Mouse (Mus musculus) heart, embryonic 15.5 days (tissue): ENCODE data around the gene Limk2. TPM values are rescaled to one million over a fixed set of nuclear protein-coding genes. Genes with fewer than 3 reads are reported as not detected.

Experiments used
- ATAC-seq: fragments of 200-750 bp; cut with Nextera tagmentation; replicated peaks from 2 replicates; pipeline ENCODE4 v1.8.0; 2017; ENCODE audit warnings: low read depth, moderate TSS enrichment; ENCODE audit not compliant: insufficient number of reproducible peaks, insufficient read depth, low FRiP score
- H3K27ac ChIP-seq: fragments of 300-500 bp; sonication (generic); 2 replicates; pipeline ENCODE4 v1.5.1; 2015; ENCODE audit warnings: mild to moderate bottlenecking, inconsistent platforms
- H3K27me3 ChIP-seq: fragments of 300-500 bp; sonication (generic); 2 replicates; pipeline ENCODE4 v1.6.1; 2015; ENCODE audit warnings: inconsistent platforms
- H3K36me3 ChIP-seq: fragments of 300-500 bp; sonication (generic); 2 replicates; pipeline ENCODE4 v1.6.1; 2015; ENCODE audit warnings: mild to moderate bottlenecking, inconsistent platforms
- H3K4me1 ChIP-seq: fragments of 300-500 bp; sonication (generic); replicated peaks from 2 replicates; pipeline ENCODE4 v1.6.1; 2015; ENCODE audit warnings: inconsistent platforms
- H3K4me2 ChIP-seq: fragments of 300-500 bp; sonication (generic); 2 replicates; pipeline ENCODE4 v1.6.1; 2015; ENCODE audit warnings: inconsistent platforms, mild to moderate bottlenecking, moderate library complexity
- H3K4me3 ChIP-seq: fragments of 300-500 bp; sonication (generic); 2 replicates; pipeline ENCODE4 v1.5.1; 2015; ENCODE audit warnings: mild to moderate bottlenecking, inconsistent platforms
- H3K9ac ChIP-seq: fragments of 300-500 bp; sonication (generic); 2 replicates; pipeline ENCODE4 v1.6.1; 2015; ENCODE audit warnings: mild to moderate bottlenecking, inconsistent platforms
- H3K9me3 ChIP-seq: fragments of 300-500 bp; sonication (generic); replicated peaks from 2 replicates; pipeline ENCODE4 v1.6.1; 2016; ENCODE audit warnings: inconsistent platforms
- WGBS: fragments of 180-500 bp; shearing (Covaris S2); methylation state at CpG from one replicate; pipeline ENCODE4 v1.1.7; 2015; ENCODE audit warnings: mixed read lengths; 5-methylcytosine and 5-hydroxymethylcytosine counted together
- polyA plus RNA-seq: library from polyadenylated mRNA; unstranded; fragments of >200 nt; fragmentation: Nextera tagmentation; extraction: Ambion mirVana; gene quantifications from 2 replicates; pipeline ENCODE4 v1.2.1, GENCODE M21; 2015

The Limk2 gene
- polyA plus RNA-seq, 1 experiment from 2014 or later = 42.3 TPM

DNA sequence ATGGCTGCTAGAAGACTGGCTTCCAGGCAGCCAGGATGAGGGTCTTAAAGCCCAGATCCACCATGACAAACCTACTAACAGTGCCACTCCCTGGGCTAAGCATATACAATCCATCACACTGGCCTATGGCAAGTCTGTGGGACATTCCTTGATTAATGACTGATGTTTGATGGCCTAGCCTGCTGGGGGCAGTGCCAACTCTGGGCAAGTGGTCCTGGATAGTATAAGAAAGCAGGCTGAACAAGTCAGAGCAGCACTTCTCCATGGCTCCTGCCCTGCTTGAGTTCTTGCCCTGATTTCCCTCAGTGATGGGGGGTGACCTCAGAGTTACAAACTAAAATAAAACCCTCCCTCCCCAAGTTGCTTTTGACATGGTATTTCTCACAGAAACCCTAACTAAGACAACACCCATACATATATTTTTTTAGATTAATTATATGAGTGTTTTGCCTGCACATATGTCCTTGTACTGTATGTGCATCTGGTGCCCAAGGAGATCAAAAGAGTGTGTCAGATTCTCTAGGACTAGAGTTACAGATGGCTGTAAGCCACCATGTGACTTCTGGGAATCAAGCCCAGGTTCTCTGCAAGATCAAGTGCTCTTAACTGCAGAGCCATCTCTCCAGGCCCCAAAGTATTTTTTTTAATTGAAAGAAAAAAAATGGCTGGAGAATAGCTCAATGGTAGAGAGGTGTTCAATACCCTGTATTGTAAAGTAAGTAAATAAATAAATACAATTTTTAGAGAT is 32.9 kb upstream of the Limk2 start:
- H3K27ac ChIP-seq = peak overlapping the region; percentile 70
- no peak overlapping the region for H3K4me2 ChIP-seq
- no peaks in the 10 kb centered on the region for H3K9me3 ChIP-seq
- no peak overlapping the region for H3K4me3 ChIP-seq
- H3K36me3 ChIP-seq = no peaks in the 10 kb centered on the region
- peak; percentile 43; the same call in 1 of the 2 replicates for ATAC-seq
- H3K9ac ChIP-seq = no peak overlapping the region
- H3K4me1 ChIP-seq = peaks cover 26% of the 10 kb centered on the region
- H3K27me3 ChIP-seq = no peaks in the 10 kb centered on the region

DNA sequence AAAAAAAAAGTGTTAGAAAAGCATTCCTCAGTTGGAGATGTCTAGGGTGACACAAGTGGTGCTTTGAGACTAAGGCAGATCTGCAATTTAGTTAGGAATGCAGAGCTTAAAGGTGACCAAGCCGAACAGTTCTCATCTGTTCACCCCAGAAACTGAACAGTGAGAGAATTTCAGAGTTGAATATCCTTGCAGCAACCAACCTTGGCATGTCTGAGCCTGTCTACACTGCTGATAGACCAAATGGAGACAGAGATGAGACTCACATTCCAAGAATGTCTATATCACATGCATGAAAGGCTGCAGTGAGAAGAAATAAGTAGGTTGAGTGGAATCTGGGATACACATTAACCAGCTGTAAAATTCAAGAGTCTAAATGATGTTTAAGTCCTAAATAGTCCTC is 28.6 kb upstream of the Limk2 start:
- H3K9me3 ChIP-seq = no peaks in the 10 kb centered on the region
- WGBS = 86% methylated on average over 1 of the region's 1 CpGs

DNA sequence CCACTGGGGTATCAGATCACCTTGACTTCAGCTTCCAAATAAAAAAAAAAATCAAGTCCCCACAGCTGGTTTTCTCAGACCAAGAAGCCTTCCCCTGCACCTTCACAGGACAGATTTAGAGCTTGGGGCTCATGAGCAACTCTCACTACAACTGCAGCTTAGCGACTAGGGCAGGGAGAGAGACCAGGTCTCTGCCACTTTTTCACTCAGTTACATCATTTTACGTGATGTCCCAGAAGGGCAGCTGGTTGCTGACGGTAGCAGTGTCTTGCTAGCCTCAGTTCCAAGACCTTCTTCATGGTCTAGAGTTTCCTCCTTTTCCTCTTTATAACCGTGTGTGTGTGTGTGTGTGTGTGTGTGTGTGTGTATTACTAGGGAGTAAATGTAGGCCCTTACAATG is 24.8 kb upstream of the Limk2 start:
- H3K27ac ChIP-seq = no peak overlapping the region
- ATAC-seq = no peak
- no peak overlapping the region for H3K4me2 ChIP-seq
- no peaks in the 10 kb centered on the region for H3K27me3 ChIP-seq
- 67% methylated on average over 4 of the region's 4 CpGs for WGBS
- H3K36me3 ChIP-seq = no peaks in the 10 kb centered on the region; the same call in 1 of the 2 replicates
- H3K4me3 ChIP-seq = no peak overlapping the region
- peaks cover 4% of the 10 kb centered on the region; the same call in 1 of the 2 replicates for H3K4me1 ChIP-seq
- no peaks in the 10 kb centered on the region for H3K9me3 ChIP-seq
- H3K9ac ChIP-seq = no peak overlapping the region

More for the DNA sequence above, 28.6 kb upstream of the Limk2 start:
- no peaks in the 10 kb centered on the region for H3K36me3 ChIP-seq
- H3K4me3 ChIP-seq = no peak overlapping the region
- ATAC-seq = no peak
- H3K27ac ChIP-seq = no peak overlapping the region
- no peak overlapping the region for H3K9ac ChIP-seq
- peaks cover 13% of the 10 kb centered on the region for H3K4me1 ChIP-seq
- no peak overlapping the region for H3K4me2 ChIP-seq
- no peaks in the 10 kb centered on the region for H3K27me3 ChIP-seq

DNA sequence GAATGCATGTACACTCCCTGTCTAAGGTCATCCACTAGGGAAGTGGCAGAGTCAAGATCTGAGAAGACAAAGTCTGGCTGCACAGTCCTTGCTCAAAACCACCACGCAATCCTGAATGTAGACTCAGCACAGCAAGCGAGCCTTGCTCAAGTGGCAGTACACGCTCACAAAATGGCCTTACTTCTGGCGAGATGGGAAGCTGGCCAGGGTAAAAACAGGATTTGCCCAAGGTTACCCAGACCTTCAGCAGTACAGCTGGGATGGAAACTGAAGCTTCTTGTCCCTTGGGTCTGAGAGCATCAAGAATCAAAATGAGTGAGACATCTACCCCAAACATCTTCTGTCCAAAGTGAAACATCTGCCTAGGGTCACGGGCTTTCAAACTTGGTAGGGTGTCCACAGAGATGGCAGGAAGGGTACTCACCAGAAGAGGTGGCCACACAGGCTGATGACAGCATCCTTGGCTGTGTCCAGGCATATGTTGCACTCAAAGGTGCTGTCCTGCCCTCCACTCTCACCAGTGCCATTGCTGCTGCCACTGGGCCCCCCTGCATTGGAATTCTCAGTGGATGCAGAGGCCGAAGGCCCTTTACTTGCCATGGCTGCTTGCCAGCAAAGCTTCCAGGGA is 23.1 kb upstream of the Limk2 start:
- Histone ChIP-seq H3K27ac (no peak overlapping the region), H3K4me3 (no peak overlapping the region), H3K27me3 (no peaks in the 10 kb centered on the region), H3K9ac (no peak overlapping the region), H3K9me3 (no peaks in the 10 kb centered on the region), H3K36me3 (no peaks in the 10 kb centered on the region; the same call in 1 of the 2 replicates), H3K4me1 (peaks cover 4% of the 10 kb centered on the region; the same call in 1 of the 2 replicates), H3K4me2 (no peak overlapping the region)
- no peak for ATAC-seq
- 74% methylated on average over 6 of the region's 6 CpGs for WGBS

DNA sequence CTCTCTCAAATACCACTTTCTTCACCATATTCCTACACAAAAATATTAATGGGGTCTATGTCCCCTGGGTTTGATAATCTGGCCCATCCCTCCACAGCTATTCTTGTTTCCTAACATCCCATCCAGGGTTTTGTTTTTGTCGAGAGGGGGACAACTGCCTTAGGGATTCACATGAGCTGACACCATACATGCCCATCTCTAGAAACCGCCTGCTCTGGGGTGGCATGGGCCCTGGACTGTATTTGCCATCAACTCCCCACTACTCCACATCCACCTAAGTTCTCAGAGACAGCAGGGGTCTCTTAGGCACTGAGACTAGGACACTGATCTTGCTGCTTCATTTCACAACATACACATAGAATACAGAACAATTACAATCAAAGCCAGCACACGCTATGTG is 22.5 kb upstream of the Limk2 start:
- Histone ChIP-seq H3K27ac (no peak overlapping the region), H3K27me3 (no peaks in the 10 kb centered on the region), H3K4me2 (no peak overlapping the region), H3K4me1 (peaks cover 4% of the 10 kb centered on the region; the same call in 1 of the 2 replicates), H3K9ac (no peak overlapping the region), H3K4me3 (no peak overlapping the region), H3K36me3 (no peaks in the 10 kb centered on the region; the same call in 1 of the 2 replicates), H3K9me3 (no peaks in the 10 kb centered on the region)
- ATAC-seq = no peak
- WGBS = 93% methylated on average over 3 of the region's 3 CpGs

DNA sequence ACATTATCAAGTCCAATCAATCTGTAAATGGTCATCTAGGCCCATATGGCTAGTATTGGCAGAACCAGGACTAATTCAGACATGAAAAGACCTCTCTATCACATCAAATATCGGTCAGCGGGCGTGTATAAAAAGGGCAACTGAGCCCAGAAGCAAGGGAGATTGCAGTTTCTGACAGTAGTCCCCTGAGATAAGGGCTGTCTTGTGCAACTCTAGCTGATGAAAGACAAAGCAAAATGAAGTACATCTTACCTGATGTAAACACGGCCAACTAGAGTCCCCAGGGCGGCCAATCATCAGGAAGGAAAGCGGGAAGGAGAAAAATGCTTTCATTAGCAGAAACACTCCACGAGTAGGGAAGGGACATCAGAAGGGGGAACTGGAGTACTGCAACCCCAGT is 19.6 kb upstream of the Limk2 start:
- Histone ChIP-seq H3K27me3 (no peaks in the 10 kb centered on the region), H3K36me3 (peaks cover 20% of the 10 kb centered on the region), H3K4me3 (no peak overlapping the region), H3K27ac (no peak overlapping the region), H3K4me2 (no peak overlapping the region), H3K9me3 (no peaks in the 10 kb centered on the region), H3K4me1 (peaks cover 4% of the 10 kb centered on the region; the same call in 1 of the 2 replicates), H3K9ac (no peak overlapping the region)
- 82% methylated on average over 7 of the region's 7 CpGs for WGBS
- no peak for ATAC-seq

DNA sequence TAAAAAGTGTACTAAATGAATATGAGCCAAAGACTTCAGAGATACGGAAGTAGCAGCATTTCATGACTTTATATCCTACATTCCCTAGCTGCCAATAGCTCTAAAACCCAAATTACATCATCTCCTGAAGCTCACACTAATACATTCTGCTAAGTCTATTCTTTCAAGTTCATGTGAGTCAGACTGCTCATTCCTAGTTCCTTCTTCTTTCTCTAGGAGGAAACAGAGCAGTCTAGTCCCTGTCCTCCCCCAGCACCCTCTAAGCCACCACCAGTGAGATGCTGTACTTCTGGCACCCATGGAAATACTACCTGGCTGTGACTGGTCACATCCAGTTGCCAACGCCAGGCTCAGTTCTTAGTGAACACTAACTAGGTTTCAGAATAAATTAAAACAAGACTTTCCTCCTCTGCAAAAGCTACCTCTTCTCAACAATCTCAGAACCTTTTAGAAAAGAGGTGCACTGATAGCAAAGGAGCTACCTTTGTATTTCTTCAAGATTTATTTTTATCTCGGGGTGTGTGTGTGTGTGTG is 18.8 kb upstream of the Limk2 start:
- peaks cover 4% of the 10 kb centered on the region; the same call in 1 of the 2 replicates for H3K4me1 ChIP-seq
- peaks cover 25% of the 10 kb centered on the region for H3K36me3 ChIP-seq
- 75% methylated on average over 3 of the region's 3 CpGs for WGBS
- no peak overlapping the region for H3K9ac ChIP-seq
- no peak for ATAC-seq
- H3K4me3 ChIP-seq = no peak overlapping the region
- no peak overlapping the region for H3K27ac ChIP-seq
- H3K27me3 ChIP-seq = no peaks in the 10 kb centered on the region
- H3K9me3 ChIP-seq = no peaks in the 10 kb centered on the region
- no peak overlapping the region for H3K4me2 ChIP-seq

DNA sequence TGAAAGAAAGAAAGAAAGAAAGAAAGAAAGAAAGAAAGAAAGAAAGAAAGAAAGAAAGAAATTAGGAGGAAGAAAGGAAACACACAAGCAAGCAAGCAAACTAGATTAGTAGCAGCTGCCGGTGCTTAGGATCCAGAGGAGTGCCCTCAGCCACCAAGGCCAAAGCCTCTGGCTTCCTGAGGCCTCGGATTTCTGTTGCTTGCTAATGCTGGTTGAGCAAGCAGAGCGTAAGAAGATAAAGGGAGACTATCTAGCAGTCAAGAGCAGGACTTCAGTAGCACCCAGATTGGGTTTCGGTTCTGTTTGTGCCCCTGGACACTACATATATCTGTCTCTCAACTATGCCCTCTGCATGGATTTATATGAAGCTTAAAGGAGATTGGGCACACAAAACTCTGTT is 13.3 kb upstream of the Limk2 start:
- ATAC-seq = no peak
- Histone ChIP-seq H3K9ac (no peak overlapping the region), H3K4me1 (peaks cover 2% of the 10 kb centered on the region; the same call in 1 of the 2 replicates), H3K27ac (no peak overlapping the region), H3K9me3 (no peaks in the 10 kb centered on the region), H3K4me2 (no peak overlapping the region), H3K4me3 (no peak overlapping the region), H3K36me3 (peaks cover 45% of the 10 kb centered on the region), H3K27me3 (no peaks in the 10 kb centered on the region)
- WGBS = 74% methylated on average over 4 of the region's 4 CpGs

DNA sequence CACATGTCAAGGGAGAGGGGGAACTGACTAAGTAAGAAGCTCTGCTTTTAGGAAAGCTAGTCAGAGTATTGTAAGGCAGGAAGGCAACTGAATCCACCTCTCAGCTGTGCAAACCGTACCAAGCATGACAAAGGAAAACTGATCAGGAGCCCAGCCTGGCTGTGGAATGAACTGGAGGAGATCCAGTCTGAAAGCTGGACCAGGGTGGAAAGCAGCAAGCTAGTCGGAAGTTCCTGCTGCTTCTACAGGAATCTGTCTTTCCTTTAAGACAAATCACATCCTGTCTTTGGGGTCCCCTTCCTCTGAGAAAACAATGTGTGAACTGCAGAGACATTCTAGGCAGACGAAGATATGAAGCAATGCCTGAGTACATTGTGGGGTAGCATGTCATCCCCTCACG is 9.8 kb upstream of the Limk2 start:
- peaks cover 50% of the 10 kb centered on the region for H3K36me3 ChIP-seq
- no peaks in the 10 kb centered on the region for H3K27me3 ChIP-seq
- H3K27ac ChIP-seq = peak overlapping the region; percentile 75
- H3K4me2 ChIP-seq = no peak overlapping the region
- peaks cover 2% of the 10 kb centered on the region; the same call in 1 of the 2 replicates for H3K4me1 ChIP-seq
- H3K9me3 ChIP-seq = no peaks in the 10 kb centered on the region
- 63% methylated on average over 4 of the region's 4 CpGs for WGBS
- no peak overlapping the region for H3K9ac ChIP-seq
- H3K4me3 ChIP-seq = no peak overlapping the region
- 0 out of 2 replicates have a peak, but pooled peaks have one; percentile 22 for ATAC-seq

DNA sequence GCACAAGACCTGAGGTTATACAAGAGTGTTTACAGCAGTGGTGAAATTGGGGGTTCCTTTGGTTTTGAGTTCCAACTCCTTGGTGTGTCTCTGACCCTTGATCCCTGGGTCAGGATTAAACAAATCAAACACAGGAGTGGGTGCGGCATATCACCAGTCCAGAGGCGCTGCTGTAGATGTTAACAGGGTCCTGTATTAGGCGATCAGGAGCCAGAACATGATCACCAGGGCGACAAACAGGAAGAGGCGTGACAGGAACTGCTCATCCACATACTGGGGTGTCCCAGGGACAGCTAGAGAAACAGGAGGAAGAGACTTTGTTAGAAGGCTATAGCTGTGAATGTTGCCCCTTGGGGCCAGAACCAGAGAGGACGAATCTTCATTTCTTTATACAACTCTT is 8.8 kb upstream of the Limk2 start:
- no peaks in the 10 kb centered on the region for H3K9me3 ChIP-seq
- no peaks in the 10 kb centered on the region for H3K27me3 ChIP-seq
- H3K4me2 ChIP-seq = no peak overlapping the region
- ATAC-seq = no peak
- WGBS = 74% methylated on average over 6 of the region's 6 CpGs
- no peak overlapping the region for H3K27ac ChIP-seq
- H3K4me1 ChIP-seq = peaks cover 2% of the 10 kb centered on the region; the same call in 1 of the 2 replicates
- peaks cover 44% of the 10 kb centered on the region for H3K36me3 ChIP-seq
- H3K4me3 ChIP-seq = no peak overlapping the region
- no peak overlapping the region for H3K9ac ChIP-seq

DNA sequence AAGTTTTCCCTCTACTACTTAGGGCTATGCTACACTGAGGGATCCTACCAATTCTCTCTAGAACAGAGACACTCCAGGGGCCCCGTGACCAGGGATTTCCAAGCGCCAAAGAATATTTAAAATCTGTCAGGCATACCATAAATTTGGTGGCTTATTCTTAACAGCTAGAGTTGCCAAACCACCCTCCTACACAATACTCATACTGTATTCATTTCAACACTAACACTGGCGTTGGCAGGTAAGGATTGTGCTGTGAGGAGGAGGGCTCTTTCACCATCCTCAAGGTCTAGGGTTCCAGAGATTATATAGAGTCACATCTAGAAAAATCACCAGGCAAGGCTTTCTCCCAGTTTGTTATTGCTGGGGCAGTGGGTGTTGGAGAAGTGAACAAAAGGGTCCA is 7.4 kb upstream of the Limk2 start:
- Histone ChIP-seq H3K4me3 (no peak overlapping the region), H3K27me3 (no peaks in the 10 kb centered on the region), H3K4me2 (no peak overlapping the region), H3K4me1 (peaks cover 2% of the 10 kb centered on the region; the same call in 1 of the 2 replicates), H3K9ac (no peak overlapping the region), H3K27ac (no peak overlapping the region), H3K9me3 (no peaks in the 10 kb centered on the region), H3K36me3 (peaks cover 44% of the 10 kb centered on the region)
- no peak for ATAC-seq
- 90% methylated on average over 3 of the region's 3 CpGs for WGBS
